Mouse (Mus musculus) intestine, postnatal 0 days (tissue): ENCODE measurements around the gene Ssmem1. TPM values are rescaled to one million over a fixed set of nuclear protein-coding genes. Genes with fewer than 3 reads are reported as not detected.

Experiments
- ATAC-seq: fragments of 200-750 bp; cut with Nextera tagmentation; 2 replicates; pipeline ENCODE4 v1.8.0; 2017; ENCODE audit warnings: mild to moderate bottlenecking, moderate TSS enrichment, moderate library complexity
- H3K27ac ChIP-seq: fragments of 300-500 bp; sonication (generic); 2 replicates; pipeline ENCODE4 v1.5.1; 2014; ENCODE audit warnings: mild to moderate bottlenecking, low read depth, low read length, moderate library complexity
- H3K27me3 ChIP-seq: fragments of 300-500 bp; sonication (generic); replicated peaks from 2 replicates; pipeline ENCODE4 v1.6.1; 2014; ENCODE audit warnings: low read length, mixed read lengths; ENCODE audit not compliant: control insufficient read depth, insufficient read depth
- H3K36me3 ChIP-seq: fragments of 300-500 bp; sonication (generic); 2 replicates; pipeline ENCODE4 v1.6.1; 2014; ENCODE audit warnings: mild to moderate bottlenecking, moderate library complexity; ENCODE audit not compliant: control insufficient read depth, insufficient read depth
- H3K4me1 ChIP-seq: fragments of 300-500 bp; sonication (generic); replicated peaks from 2 replicates; pipeline ENCODE4 v1.6.1; 2014; ENCODE audit warnings: antibody characterized with exemption, low read length, mixed read lengths; ENCODE audit not compliant: control insufficient read depth, insufficient read depth
- H3K4me2 ChIP-seq: fragments of 300-500 bp; sonication (generic); replicated peaks from 2 replicates; pipeline ENCODE4 v1.6.1; 2014; ENCODE audit warnings: low read depth, mild to moderate bottlenecking, moderate library complexity
- H3K4me3 ChIP-seq: fragments of 300-500 bp; sonication (generic); 2 replicates; pipeline ENCODE4 v1.5.1; 2014; ENCODE audit warnings: low read depth, low read length
- H3K9ac ChIP-seq: fragments of 300-500 bp; sonication (generic); 2 replicates; pipeline ENCODE4 v1.6.1; 2014; ENCODE audit warnings: mild to moderate bottlenecking, low read depth, low read length
- H3K9me3 ChIP-seq: fragments of 300-500 bp; sonication (generic); 2 replicates; pipeline ENCODE4 v1.6.1; 2016; ENCODE audit warnings: mixed run types; ENCODE audit not compliant: control insufficient read depth
- CTCF ChIP-seq: sonication (generic); IDR thresholded peaks from 2 replicates; pipeline ENCODE4 v1.5.1; 2016; ENCODE audit warnings: low read depth, mild to moderate bottlenecking, control low read depth, antibody characterized with exemption, moderate library complexity
- WGBS: fragments of 180-500 bp; shearing (Covaris S2); extraction: QIAGEN DNeasy Blood & Tissue Kit; methylation state at CpG from one replicate; pipeline ENCODE4 v1.1.7; 2014; 5-methylcytosine and 5-hydroxymethylcytosine counted together
- polyA plus RNA-seq: library from polyadenylated mRNA; unstranded; fragments of >200 nt; fragmentation: Nextera tagmentation; extraction: Ambion mirVana; gene quantifications from 2 replicates; pipeline ENCODE4 v1.2.1, GENCODE M21; 2015

Gene Ssmem1
- polyA plus RNA-seq, 1 experiment from 2014 or later = not detected

DNA sequence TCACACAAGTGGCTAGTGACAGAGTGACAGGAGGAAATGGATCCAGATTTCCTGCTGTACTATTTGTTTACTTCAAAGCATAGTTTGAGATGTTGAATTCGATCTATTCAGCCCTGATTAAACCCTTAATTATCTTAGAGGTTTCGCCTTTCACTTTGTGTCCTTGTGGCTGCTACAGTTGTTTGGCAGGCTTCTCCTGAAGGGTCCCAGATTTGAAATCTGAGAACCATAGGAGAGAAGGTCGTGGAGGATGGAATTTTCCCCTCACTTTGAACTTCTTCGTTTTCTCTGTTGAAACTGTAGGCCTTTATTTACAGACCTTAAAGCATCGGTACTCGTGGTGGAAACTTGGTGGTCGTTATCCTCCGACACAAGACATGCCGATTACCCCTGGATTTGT, 4.6 kb downstream of the Ssmem1 start:
- WGBS = 33% methylated on average over 9 of the region's 9 CpGs
- Histone ChIP-seq H3K9me3 (no peaks in the 10 kb centered on the region), H3K4me2 (no peak overlapping the region), H3K27ac (no peak overlapping the region), H3K4me1 (peaks cover 6% of the 10 kb centered on the region; the same call in 1 of the 2 replicates), H3K36me3 (no peaks in the 10 kb centered on the region), H3K27me3 (no peaks in the 10 kb centered on the region), H3K4me3 (no peak overlapping the region), H3K9ac (no peak overlapping the region)
- ATAC-seq = no peak
- no peak for TF ChIP-seq CTCF

DNA sequence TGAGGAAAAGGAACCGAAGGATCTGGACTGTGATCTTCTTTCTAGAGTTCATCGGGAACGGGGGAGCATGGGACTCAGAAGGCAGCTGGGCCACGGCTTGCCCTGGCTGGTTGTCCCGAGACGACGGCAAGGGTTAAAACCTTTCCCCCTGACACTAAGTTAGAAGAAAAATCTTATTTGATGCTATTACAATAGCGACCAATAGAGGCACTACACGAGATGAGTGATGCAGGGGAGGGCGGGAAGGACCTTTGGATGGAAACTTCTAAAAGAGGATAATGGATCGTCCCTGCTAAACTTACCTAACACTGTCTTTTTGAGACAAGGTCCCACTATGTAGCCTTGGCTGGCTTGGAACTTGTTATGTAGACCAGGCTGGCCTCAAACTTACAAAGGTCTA, 10.8 kb downstream of the Ssmem1 start:
- no peaks in the 10 kb centered on the region for H3K27me3 ChIP-seq
- no peak overlapping the region for H3K4me2 ChIP-seq
- 66% methylated on average over 11 of the region's 11 CpGs for WGBS
- H3K4me3 ChIP-seq = no peak overlapping the region
- no peaks in the 10 kb centered on the region for H3K4me1 ChIP-seq
- H3K36me3 ChIP-seq = no peaks in the 10 kb centered on the region
- no peak overlapping the region for H3K9ac ChIP-seq
- peak; percentile 45 for TF ChIP-seq CTCF
- ATAC-seq = no peak
- H3K9me3 ChIP-seq = no peaks in the 10 kb centered on the region
- H3K27ac ChIP-seq = no peak overlapping the region

DNA sequence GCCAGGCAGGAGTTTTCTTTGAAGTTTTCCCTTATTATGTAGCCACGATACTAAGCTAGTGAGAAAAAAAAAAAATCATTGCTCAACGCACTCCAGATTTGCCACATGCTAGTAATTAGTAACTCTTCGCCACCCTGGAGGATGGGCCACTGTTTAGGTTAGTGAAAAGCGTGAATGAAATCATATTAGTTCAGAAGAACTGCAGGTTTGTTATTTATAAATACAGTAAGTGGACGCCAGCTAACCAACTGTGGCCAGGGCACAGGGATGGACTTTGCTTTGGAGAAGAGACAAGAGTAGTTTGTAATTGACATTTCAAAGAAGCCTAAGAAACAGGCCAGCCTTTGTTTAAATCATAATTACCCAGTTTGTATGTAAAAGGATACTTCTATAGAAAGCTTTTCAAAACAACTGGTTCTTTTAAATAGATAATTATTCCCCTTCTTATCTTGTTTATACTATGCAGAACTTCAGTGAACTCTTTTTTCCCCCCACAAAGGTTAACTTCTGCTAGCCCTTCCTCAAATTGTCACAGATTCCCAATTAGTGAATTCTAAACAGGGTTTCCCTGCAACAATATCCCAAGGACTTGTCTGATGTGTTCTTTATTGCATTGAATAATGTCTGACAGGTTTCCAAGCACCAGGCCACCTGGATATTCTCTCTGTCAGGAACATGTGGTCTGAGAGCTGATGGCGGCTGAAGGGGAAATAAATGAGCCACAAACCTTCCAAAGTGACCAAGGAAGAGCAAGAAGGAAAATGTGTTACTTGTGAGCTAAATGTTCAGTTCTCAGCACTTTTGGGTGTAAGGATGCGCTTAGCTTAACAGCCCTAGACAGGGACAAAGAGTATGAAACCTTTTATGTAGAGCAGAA, 16.0 kb downstream of the Ssmem1 start:
- H3K27ac ChIP-seq = no peak overlapping the region
- H3K4me3 ChIP-seq = no peak overlapping the region
- H3K36me3 ChIP-seq = no peaks in the 10 kb centered on the region
- H3K9ac ChIP-seq = no peak overlapping the region
- no peak for TF ChIP-seq CTCF
- WGBS = 67% methylated on average over 7 of the region's 7 CpGs
- no peaks in the 10 kb centered on the region for H3K9me3 ChIP-seq
- H3K4me2 ChIP-seq = no peak overlapping the region
- H3K4me1 ChIP-seq = no peaks in the 10 kb centered on the region
- no peak for ATAC-seq
- H3K27me3 ChIP-seq = no peaks in the 10 kb centered on the region

DNA sequence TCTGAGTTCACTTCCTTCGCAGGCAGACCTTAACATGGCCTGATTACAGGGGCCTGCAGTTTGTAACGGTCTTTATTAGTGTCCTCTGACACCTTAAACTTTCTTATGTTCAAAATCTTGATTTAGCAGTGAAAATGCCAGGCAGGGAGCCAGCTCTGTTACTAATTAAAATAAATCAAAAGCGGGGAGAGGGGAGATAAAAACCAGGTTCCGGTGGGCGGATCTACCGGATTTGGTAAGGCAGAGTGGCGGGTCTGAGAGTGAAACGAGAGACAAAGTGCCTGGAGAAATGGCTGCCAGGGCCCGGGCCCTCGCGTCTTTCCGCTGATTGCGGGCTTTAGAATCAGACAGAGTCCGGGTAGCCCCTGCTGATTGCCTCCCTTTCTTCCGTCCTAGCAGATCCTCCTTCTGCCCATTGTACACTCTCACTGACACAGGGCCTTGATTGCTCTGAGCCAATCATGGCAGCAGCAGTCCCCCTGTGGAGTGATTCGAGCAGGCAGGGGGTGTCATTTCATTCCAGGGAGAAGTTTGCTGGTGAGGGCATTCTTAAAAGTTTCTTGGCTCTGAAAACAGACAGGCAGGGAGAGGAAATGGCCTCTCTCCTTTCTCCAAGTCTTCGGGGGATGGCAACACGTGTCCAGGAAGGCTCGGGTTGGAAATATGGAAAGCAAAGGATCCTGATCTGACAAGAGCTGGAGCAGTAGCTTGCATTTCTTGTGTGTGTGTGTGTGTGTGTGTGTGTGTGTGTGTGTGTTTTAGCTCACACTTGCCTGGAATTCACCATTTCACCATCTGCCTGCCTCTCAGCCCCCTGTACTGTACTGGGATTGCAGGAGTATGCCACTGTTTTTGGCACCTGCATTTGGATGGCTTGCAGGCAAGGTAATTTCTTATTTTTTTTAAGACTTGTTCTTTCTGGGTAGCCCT, 17.2 kb downstream of the Ssmem1 start:
- Histone ChIP-seq H3K27me3 (no peaks in the 10 kb centered on the region), H3K4me3 (no peak overlapping the region), H3K27ac (peak overlapping the region; percentile 57), H3K9ac (no peak overlapping the region), H3K4me1 (no peaks in the 10 kb centered on the region), H3K36me3 (no peaks in the 10 kb centered on the region), H3K9me3 (no peaks in the 10 kb centered on the region), H3K4me2 (peak overlapping the region; percentile 25; the same call in 1 of the 2 replicates)
- 45% methylated on average over 19 of the region's 19 CpGs for WGBS
- no peak for TF ChIP-seq CTCF
- ATAC-seq = no peak

DNA sequence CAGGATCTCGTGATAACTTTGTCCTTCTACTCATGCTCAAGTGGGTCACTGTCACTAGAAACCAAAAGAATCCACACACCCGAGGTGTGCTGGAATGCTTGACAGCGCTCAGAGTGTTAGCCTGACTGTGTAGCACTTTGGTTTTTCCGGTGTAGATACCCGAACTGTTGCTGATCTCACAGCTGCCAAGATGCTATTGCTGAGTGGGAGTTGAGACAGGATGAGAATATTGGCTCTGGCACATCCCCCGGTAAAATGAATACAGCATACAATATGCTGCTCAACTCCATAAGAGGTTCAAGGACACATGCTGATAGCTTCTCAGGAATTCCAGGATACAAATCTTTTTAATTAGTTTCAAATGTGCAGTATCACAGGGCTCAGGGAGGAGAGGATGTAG, 19.2 kb downstream of the Ssmem1 start:
- ATAC-seq = no peak
- H3K27me3 ChIP-seq = no peaks in the 10 kb centered on the region
- H3K9me3 ChIP-seq = no peaks in the 10 kb centered on the region
- H3K4me3 ChIP-seq = no peak overlapping the region
- no peaks in the 10 kb centered on the region for H3K36me3 ChIP-seq
- WGBS = 66% methylated on average over 6 of the region's 6 CpGs
- H3K9ac ChIP-seq = no peak overlapping the region
- H3K4me2 ChIP-seq = no peak overlapping the region
- no peak overlapping the region for H3K27ac ChIP-seq
- no peak for TF ChIP-seq CTCF
- no peaks in the 10 kb centered on the region for H3K4me1 ChIP-seq

DNA sequence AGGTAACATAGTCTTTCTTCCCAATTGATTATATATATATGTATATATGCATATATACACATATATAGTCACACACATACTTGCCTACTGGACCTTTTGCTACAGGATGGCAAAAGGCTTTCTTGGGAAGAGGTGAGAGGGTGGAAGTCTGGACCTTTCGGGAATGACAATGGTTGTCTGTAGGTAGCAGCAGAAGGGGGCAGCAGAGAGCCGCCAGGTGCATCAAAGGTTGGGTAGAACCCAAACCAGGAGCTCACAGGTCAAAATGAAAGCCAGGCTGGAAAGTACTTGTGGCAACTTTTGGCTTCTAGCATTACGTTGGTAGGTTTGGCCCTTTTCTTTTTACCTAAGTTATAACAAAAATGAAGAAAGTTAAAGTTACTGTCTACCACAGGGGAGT, 25.7 kb downstream of the Ssmem1 start:
- Histone ChIP-seq H3K36me3 (no peaks in the 10 kb centered on the region), H3K27ac (no peak overlapping the region), H3K4me1 (no peaks in the 10 kb centered on the region), H3K4me2 (no peak overlapping the region), H3K9me3 (no peaks in the 10 kb centered on the region), H3K27me3 (no peaks in the 10 kb centered on the region), H3K9ac (no peak overlapping the region), H3K4me3 (no peak overlapping the region)
- 48% methylated on average over 3 of the region's 3 CpGs for WGBS
- peak; percentile 81 for TF ChIP-seq CTCF
- ATAC-seq = no peak
